Mouse (Mus musculus): ENCODE measurements around the gene Rnase12.

- TF ChIP-seq POLR2A (IDR thresholded peaks at IDR 0.05; ENCODE audit: control insufficient read depth, low read depth, low read length) (no peak), CTCF (IDR thresholded peaks at IDR 0.05; ENCODE audit: control insufficient read depth, insufficient read depth, insufficient replicate concordance, low read depth, low read length) (no peak)
These were observed 32.8 kb upstream of the Rnase12 start for GRCm38 (mm10) chr14:51090077-51090781.
